16 mouse cellular contexts compared by ENCODE assay signal in genomic region chr3:112942036-112942626, GRCm38 (mm10).
A peak's percentile ranks its signal among the peaks of the same experiment; 100 is the strongest.
DNase-seq lines count a peak whose midpoint lies in the region; ATAC-seq lines count a peak whose summit lies in the region.
"Had no signal": no experiment of that assay in that cellular context is flagged by ENCODE, and none has a peak within 500 bp of the region (broad histone marks: within the 10 kb centered on the region; RNA-seq: fewer than 3 reads in every experiment).

No protein-coding gene starts in this region.

- no peak overlapping the region for H3K4me3 ChIP-seq in forebrain, embryonic 14.5 days (ENCODE audit: low read depth, low read length)
- H3K4me3 ChIP-seq in forebrain, embryonic 16.5 days (replicated peaks; ENCODE audit: low read length) = no peak overlapping the region
- no peak overlapping the region for H3K4me3 ChIP-seq in midbrain, embryonic 13.5 days (replicated peaks)
- H3K4me3 ChIP-seq: heart, embryonic 12.5 days; limb, embryonic 15.5 days; neural tube, embryonic 12.5 days; stomach, embryonic 15.5 days had no signal

- H3K9ac ChIP-seq in forebrain, embryonic 14.5 days (ENCODE audit: low read length) = no peak overlapping the region
- H3K9ac ChIP-seq in forebrain, embryonic 16.5 days (replicated peaks; ENCODE audit: low read depth, low read length) = no peak overlapping the region
- no peak overlapping the region for H3K9ac ChIP-seq in midbrain, embryonic 13.5 days (replicated peaks)
- H3K9ac ChIP-seq: heart, embryonic 12.5 days; limb, embryonic 15.5 days; neural tube, embryonic 12.5 days; stomach, embryonic 15.5 days had no signal

- H3K9me3 ChIP-seq in forebrain, embryonic 14.5 days (replicated peaks; ENCODE audit: control insufficient read depth, low read length) = no peaks in the 10 kb centered on the region
- no peaks in the 10 kb centered on the region for H3K9me3 ChIP-seq in forebrain, embryonic 16.5 days (ENCODE audit: control insufficient read depth, low read length)
- no peaks in the 10 kb centered on the region for H3K9me3 ChIP-seq in midbrain, embryonic 13.5 days
- H3K9me3 ChIP-seq: G1E; heart, embryonic 12.5 days; limb, embryonic 15.5 days; neural tube, embryonic 12.5 days; stomach, embryonic 15.5 days had no signal

- H3K36me3 ChIP-seq in forebrain, embryonic 14.5 days (ENCODE audit: control insufficient read depth, insufficient read depth, low read length) = no peaks in the 10 kb centered on the region
- no peaks in the 10 kb centered on the region for H3K36me3 ChIP-seq in forebrain, embryonic 16.5 days (ENCODE audit: control insufficient read depth, insufficient read depth)
- H3K36me3 ChIP-seq in midbrain, embryonic 13.5 days = no peaks in the 10 kb centered on the region
- H3K36me3 ChIP-seq: G1E; heart, embryonic 12.5 days; limb, embryonic 15.5 days; neural tube, embryonic 12.5 days; stomach, embryonic 15.5 days had no signal

- no peaks in the 10 kb centered on the region for H3K27me3 ChIP-seq in forebrain, embryonic 14.5 days (replicated peaks; ENCODE audit: control insufficient read depth, insufficient read depth, low read length)
- no peaks in the 10 kb centered on the region for H3K27me3 ChIP-seq in forebrain, embryonic 16.5 days (replicated peaks; ENCODE audit: control insufficient read depth, insufficient read depth, low read length)
- no peaks in the 10 kb centered on the region for H3K27me3 ChIP-seq in midbrain, embryonic 13.5 days
- H3K27me3 ChIP-seq: heart, embryonic 12.5 days; limb, embryonic 15.5 days; neural tube, embryonic 12.5 days; stomach, embryonic 15.5 days had no signal

- DNase-seq in forebrain, embryonic 14.5 days (ENCODE audit: low spot score) = peak; percentile 54
- peak; percentile 9 for DNase-seq in layer of hippocampus, adult 9-10 months (ENCODE audit: low spot score)
- DNase-seq in layer of hippocampus, postnatal 25 days (ENCODE audit: extremely low spot score in 1 of 2, low spot score in 1 of 2) = no peak
- peak; percentile 16 for DNase-seq in A20 (ENCODE audit: low read depth, low spot score)
- no peak for DNase-seq in Muller cell, postnatal 12 days (ENCODE audit: inconsistent ontology term)
- DNase-seq: adrenal gland, postnatal 25 days; gastrocnemius, postnatal 25 days; heart, postnatal 4 days; layer of hippocampus, postnatal 36 days had no signal

- no peaks in the 10 kb centered on the region for H3K4me1 ChIP-seq in forebrain, embryonic 14.5 days (ENCODE audit: control insufficient read depth, insufficient read depth, low read length)
- H3K4me1 ChIP-seq in forebrain, embryonic 16.5 days (replicated peaks; ENCODE audit: control insufficient read depth, insufficient read depth, low read length) = no peaks in the 10 kb centered on the region
- H3K4me1 ChIP-seq in midbrain, embryonic 13.5 days (replicated peaks) = no peaks in the 10 kb centered on the region
- H3K4me1 ChIP-seq: heart, embryonic 12.5 days; limb, embryonic 15.5 days; neural tube, embryonic 12.5 days; stomach, embryonic 15.5 days had no signal

- H3K4me2 ChIP-seq in forebrain, embryonic 14.5 days (ENCODE audit: low read length) = no peak overlapping the region
- no peak overlapping the region for H3K4me2 ChIP-seq in forebrain, embryonic 16.5 days (ENCODE audit: low read length)
- H3K4me2 ChIP-seq in midbrain, embryonic 13.5 days (replicated peaks) = no peak overlapping the region
- H3K4me2 ChIP-seq: heart, embryonic 12.5 days; limb, embryonic 15.5 days; neural tube, embryonic 12.5 days; stomach, embryonic 15.5 days had no signal

- no peak overlapping the region for H3K27ac ChIP-seq in forebrain, embryonic 14.5 days (ENCODE audit: low read depth, low read length)
- H3K27ac ChIP-seq in forebrain, embryonic 16.5 days (ENCODE audit: low read length) = no peak overlapping the region
- no peak overlapping the region for H3K27ac ChIP-seq in midbrain, embryonic 13.5 days
- H3K27ac ChIP-seq: limb, embryonic 15.5 days; neural tube, embryonic 12.5 days; stomach, embryonic 15.5 days had no signal

- 74% methylated on average over 4 of the region's 4 CpGs for WGBS in forebrain, embryonic 14.5 days
- 73% methylated on average over 4 of the region's 4 CpGs for WGBS in forebrain, embryonic 16.5 days
- 71% methylated on average over 4 of the region's 4 CpGs for WGBS in midbrain, embryonic 13.5 days

- ATAC-seq in forebrain, embryonic 14.5 days = no peak
- no peak for ATAC-seq in forebrain, embryonic 16.5 days
- ATAC-seq in midbrain, embryonic 13.5 days = 0 out of 2 replicates have a peak, but pooled peaks have one; percentile 24

Comparison
In these comparisons a context has a peak if more than half of its experiments do, and no peak if none do; other contexts are left out.
1. DNase-seq: peak in forebrain, embryonic 14.5 days (single experiment), layer of hippocampus, adult 9-10 months (single experiment) and A20 (single experiment); none in layer of hippocampus, postnatal 25 days (0 of 2) and Muller cell, postnatal 12 days (single experiment).